Mouse (Mus musculus) skeletal muscle tissue, postnatal 0 days (tissue): ENCODE results near the gene Hist1h1t. TPM values are rescaled to one million over a fixed set of nuclear protein-coding genes. Genes with fewer than 3 reads are reported as not detected.

Experiments
- microRNA-seq, 2 experiments: library from miRNA; unstranded; fragments of <30 nt; microRNA quantifications; one replicate each; pipeline ENCODE4; 2016
- polyA plus RNA-seq: library from polyadenylated mRNA; unstranded; fragments of >200 nt; fragmentation: Nextera tagmentation; extraction: Ambion mirVana; gene quantifications from 2 replicates; pipeline ENCODE4 v1.2.1, GENCODE M21; 2015

Hist1h1t gene
- not detected in 2 replicates for polyA plus RNA-seq

GRCm38 (mm10) chr13:23695514-23695913 lies at the start of gene Hist1h1t:
Gene Hist1h1t, plus strand, starts transcription at chr13:23695814.

GRCm38 (mm10) chr13:23683755-23684281 lies 11.8 kb upstream of the Hist1h1t start, which contains the start of the genes Hist1h2ac and Hist1h2bc:
Gene Hist1h2ac, minus strand, starts transcription at chr13:23683948.
Gene Hist1h2bc, plus strand, starts transcription at chr13:23684199.

DNA sequence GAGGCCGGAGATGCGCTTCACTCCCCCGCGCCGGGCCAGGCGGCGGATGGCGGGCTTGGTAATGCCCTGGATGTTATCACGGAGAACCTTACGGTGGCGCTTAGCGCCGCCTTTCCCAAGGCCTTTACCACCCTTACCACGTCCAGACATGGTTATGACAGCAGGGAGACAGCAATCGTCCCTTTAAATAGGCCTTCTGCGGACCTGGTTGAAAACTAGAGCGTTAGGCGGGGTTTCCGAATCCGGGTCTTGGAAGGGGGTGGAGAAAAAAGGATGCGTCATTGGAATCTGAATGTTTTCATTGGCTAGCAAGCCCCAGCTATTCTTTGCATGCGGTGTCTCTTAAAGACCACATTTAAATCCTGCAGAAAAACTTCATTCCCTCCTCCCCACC lies 2.7 kb downstream of the Hist1h1t start, which contains the start of gene Hist1h4c:
Gene Hist1h4c, minus strand, starts transcription at position 155 of the 394 bp plus-strand sequence.

GRCm38 (mm10) chr13:23710374-23711089 lies 14.9 kb downstream of the Hist1h1t start, which contains the start of gene Hfe:
Gene Hfe, minus strand, starts transcription at chr13:23710854.

GRCm38 (mm10) chr13:23738677-23739068 lies 43.1 kb downstream of the Hist1h1t start, which contains the start of gene Hist1h1c:
Gene Hist1h1c, plus strand, starts transcription at chr13:23738808.

DNA sequence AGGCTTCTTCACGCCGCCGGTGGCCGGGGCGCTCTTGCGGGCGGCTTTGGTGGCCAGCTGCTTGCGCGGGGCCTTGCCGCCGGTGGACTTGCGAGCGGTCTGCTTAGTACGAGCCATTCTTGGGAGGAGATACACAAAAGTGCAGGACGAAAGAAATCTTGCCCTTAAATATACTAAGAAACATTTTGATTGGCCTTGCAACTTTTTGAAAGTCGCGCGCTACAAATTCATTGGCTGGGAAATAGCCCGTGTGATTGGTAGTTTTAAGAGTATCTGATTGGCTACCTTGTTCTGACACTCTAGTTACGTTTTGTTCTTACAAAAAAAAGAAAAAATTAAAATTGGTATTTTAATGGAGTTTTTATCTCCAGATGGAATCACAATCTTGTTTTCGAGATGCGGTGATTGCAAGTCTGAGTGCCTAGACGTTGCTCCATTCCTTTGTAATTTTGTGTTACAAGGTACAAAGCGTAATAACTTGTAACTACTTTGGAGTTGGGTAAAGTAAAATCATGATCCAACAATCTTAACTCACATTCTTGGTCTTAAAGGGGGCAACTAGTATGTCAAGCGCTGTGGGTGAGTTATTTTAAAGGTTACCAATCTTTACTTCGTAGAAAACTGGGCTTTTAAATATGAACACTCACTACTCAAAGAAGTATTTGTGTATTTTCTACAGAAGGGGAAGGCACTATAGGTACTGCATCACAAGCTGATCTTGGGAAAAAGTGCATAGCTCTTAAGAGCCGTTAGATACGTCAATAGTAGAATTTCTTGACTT lies 50.0 kb downstream of the Hist1h1t start, which contains the start of gene Hist1h3c:
Gene Hist1h3c, minus strand, starts transcription at position 222 of the 781 bp plus-strand sequence.

Small RNA genes lying within 50 kb of the gene (microRNA-seq; reads per million reads assigned to microRNA genes)
- gene Gm44314 (0 reads per million in 2 experiments), gene Gm44350 (0 reads per million in 2 experiments)

Other genes starting within 250 kb of the Hist1h1t start
- not detected in 2 replicates for gene Btn1a1, start 229.9 kb upstream of the Hist1h1t start, polyA plus RNA-seq
- 0.07 TPM in 1 of 2 replicates, not detected in the other for gene Btn2a2, start 207.0 kb upstream of the Hist1h1t start, polyA plus RNA-seq
- gene Hist1h4h, start 164.8 kb upstream of the Hist1h1t start, polyA plus RNA-seq = 38.5 and 44.1 TPM in 2 replicates
- gene Hist1h2af, start 161.9 kb upstream of the Hist1h1t start, polyA plus RNA-seq = 1.8 and 3.4 TPM in 2 replicates
- 1.00 and 1.2 TPM in 2 replicates for gene Hist1h3g, start 160.4 kb upstream of the Hist1h1t start, polyA plus RNA-seq
- 0.44 and 0.72 TPM in 2 replicates for gene Hist1h2bh, start 152.4 kb upstream of the Hist1h1t start, polyA plus RNA-seq
- 0.50 and 0.59 TPM in 2 replicates for gene Hist1h3f, start 151.8 kb upstream of the Hist1h1t start, polyA plus RNA-seq
- 0.80 TPM in 1 of 2 replicates, not detected in the other for gene Hist1h4f, start 144.2 kb upstream of the Hist1h1t start, polyA plus RNA-seq
- 0.58 and 0.85 TPM in 2 replicates for gene Hist1h1d, start 142.6 kb upstream of the Hist1h1t start, polyA plus RNA-seq
- 2.3 and 2.8 TPM in 2 replicates for gene Hist1h3e, start 133.4 kb upstream of the Hist1h1t start, polyA plus RNA-seq
- gene Hist1h2ae, start 124.6 kb upstream of the Hist1h1t start, polyA plus RNA-seq = 20.1 and 21.8 TPM in 2 replicates
- 3.8 and 4.3 TPM in 2 replicates for gene Hist1h2bg, start 124.4 kb upstream of the Hist1h1t start, polyA plus RNA-seq
- gene Hist1h2bf, start 121.6 kb upstream of the Hist1h1t start, polyA plus RNA-seq = 1.8 and 2.3 TPM in 2 replicates
- 0.91 TPM in 2 replicates for gene Hist1h2ad, start 121.4 kb upstream of the Hist1h1t start, polyA plus RNA-seq
- 4.4 and 4.9 TPM in 2 replicates for gene Hist1h3d, start 120.1 kb upstream of the Hist1h1t start, polyA plus RNA-seq
- gene Hist1h4d, start 114.2 kb upstream of the Hist1h1t start, polyA plus RNA-seq = 25.5 and 29.4 TPM in 2 replicates
- 4.5 and 5.7 TPM in 2 replicates for gene Hist1h2be, start 74.7 kb upstream of the Hist1h1t start, polyA plus RNA-seq
- 12.7 and 15.0 TPM in 2 replicates for gene Hist1h1e, start 73.3 kb upstream of the Hist1h1t start, polyA plus RNA-seq
- gene Hist1h2ac, start 11.9 kb upstream of the Hist1h1t start, polyA plus RNA-seq = 0.88 and 1.4 TPM in 2 replicates
- gene Hist1h2bc, start 11.6 kb upstream of the Hist1h1t start, polyA plus RNA-seq = 186 and 234 TPM in 2 replicates
- 1.3 and 2.7 TPM in 2 replicates for gene Hist1h4c, start 2.6 kb downstream of the Hist1h1t start, polyA plus RNA-seq
- 9.6 and 16.8 TPM in 2 replicates for gene Hfe, start 15.0 kb downstream of the Hist1h1t start, polyA plus RNA-seq
- gene Hist1h1c, start 43.0 kb downstream of the Hist1h1t start, polyA plus RNA-seq = 191 and 322 TPM in 2 replicates
- gene Hist1h3c, start 49.8 kb downstream of the Hist1h1t start, polyA plus RNA-seq = 0.67 and 1.1 TPM in 2 replicates
- gene Hist1h2bb, start 50.9 kb downstream of the Hist1h1t start, polyA plus RNA-seq = 0.82 and 1.4 TPM in 2 replicates
- 10.2 and 10.4 TPM in 2 replicates for gene Hist1h2ab, start 55.3 kb downstream of the Hist1h1t start, polyA plus RNA-seq
- gene Hist1h3b, start 56.5 kb downstream of the Hist1h1t start, polyA plus RNA-seq = 2.4 and 4.3 TPM in 2 replicates
- gene Hist1h4b, start 61.2 kb downstream of the Hist1h1t start, polyA plus RNA-seq = 0.83 TPM in 1 of 2 replicates, not detected in the other
- 0.61 and 1.1 TPM in 2 replicates for gene Hist1h4a, start 65.4 kb downstream of the Hist1h1t start, polyA plus RNA-seq
- gene Hist1h3a, start 66.6 kb downstream of the Hist1h1t start, polyA plus RNA-seq = 0.85 and 1.7 TPM in 2 replicates
- 1.2 and 2.0 TPM in 2 replicates for gene Hist1h1a, start 67.9 kb downstream of the Hist1h1t start, polyA plus RNA-seq
- 0.34 and 0.38 TPM in 2 replicates for gene Trim38, start 74.1 kb downstream of the Hist1h1t start, polyA plus RNA-seq
- gene Slc17a2, start 111.2 kb downstream of the Hist1h1t start, polyA plus RNA-seq = not detected in 2 replicates
- gene Slc17a3, start 143.6 kb downstream of the Hist1h1t start, polyA plus RNA-seq = 1.5 and 1.6 TPM in 2 replicates
- not detected in 2 replicates for gene Slc17a1, start 171.9 kb downstream of the Hist1h1t start, polyA plus RNA-seq
- not detected in 2 replicates for gene Slc17a4, start 219.2 kb downstream of the Hist1h1t start, polyA plus RNA-seq
- not detected in 2 replicates for gene Hist1h2ba, start 238.3 kb downstream of the Hist1h1t start, polyA plus RNA-seq
- not detected in 2 replicates for gene Hist1h2aa, start 238.6 kb downstream of the Hist1h1t start, polyA plus RNA-seq